In genomic region chr6:86846467-86846866, GRCm38 (mm10) we compare ENCODE assay signal across 22 mouse cellular contexts. TPM values are rescaled to one million over a fixed set of nuclear protein-coding genes. Genes with fewer than 3 reads are reported as not detected.
A peak's percentile ranks its signal among the peaks of the same experiment; 100 is the strongest.
DNase-seq lines count a peak whose midpoint lies in the region; TF ChIP-seq lines count a peak whose summit lies in the region.
"Had no signal": no experiment of that assay in that cellular context is flagged by ENCODE, and none has a peak within 500 bp of the region (broad histone marks: within the 10 kb centered on the region; RNA-seq: fewer than 3 reads in every experiment).

No protein-coding gene starts in this region.

- no peak overlapping the region for H3K4me3 ChIP-seq in CH12.LX (replicated peaks in 1 of 3; ENCODE audit: low read depth in 2 of 3, low read length in 2 of 3, poor library complexity in 1 of 3)
- no peak overlapping the region for H3K4me3 ChIP-seq in MEL (ENCODE audit: control insufficient read depth in 1 of 2, insufficient read depth in 1 of 2, low read depth in 2 of 2, low read length in 2 of 2)

- DNase-seq in 416B (ENCODE audit: low read depth) (peak; percentile 71), CH12.LX (ENCODE audit: extremely low read depth) (no peak), MEL (ENCODE audit: low read depth, low spot score) (peak; percentile 60)
- peak; percentile 65 for DNase-seq in induced T-regulatory cell, adult 2 months (ENCODE audit: low read depth)
- no peak for DNase-seq in lung, postnatal 14 days
- DNase-seq in adrenal gland, postnatal 36 days = no peak
- DNase-seq in left cerebral cortex, postnatal 36 days (ENCODE audit: low spot score in 2 of 2) = no peak
- DNase-seq in spleen, adult 18-20 months = no peak
- DNase-seq: adrenal gland, adult 2 months; adrenal gland, adult 8-10 months; adrenal gland, postnatal 10 days; adrenal gland, postnatal 14 days; adrenal gland, postnatal 25 days; B cell, adult 2 months; cerebellum, adult 11 months; cerebellum, adult 11-12 months; cerebellum, adult 18-20 months; cerebellum, adult 2 months; cerebellum, adult 8-10 months; cerebellum, adult 9-10 months had no signal

- dilution Hi-C loops in CH12.LX (cut with MboI; ENCODE audit: extremely low pct_ligation_motif_present, extremely low pct_unique_long_range_greater_than_20kb, low sequenced_read_pairs) = no loop called here

- H3K27ac ChIP-seq in CH12.LX (ENCODE audit: insufficient read depth, low read depth) = no peak overlapping the region
- H3K27ac ChIP-seq in MEL (ENCODE audit: control insufficient read depth, low read depth, low read length) = no peak overlapping the region

- H3K4me1 ChIP-seq in CH12.LX (ENCODE audit: control insufficient read depth in 1 of 2, insufficient read depth in 2 of 2) (peaks cover 2 to 17% of the 10 kb centered on the region in 2 experiments; a peak in 2 of 4 replicates), MEL (ENCODE audit: control insufficient read depth in 1 of 2, insufficient read depth in 2 of 2, low read length in 2 of 2) (peaks cover 2 to 16% of the 10 kb centered on the region in 2 experiments)

- H3K9me3 ChIP-seq in CH12.LX (replicated peaks; ENCODE audit: low read length) (no peaks in the 10 kb centered on the region), MEL (replicated peaks; ENCODE audit: insufficient read depth, low read length) (no peaks in the 10 kb centered on the region)
- H3K9me3 ChIP-seq: G1E had no signal

- TF ChIP-seq EP300 in CH12.LX (IDR thresholded peaks at IDR 0.05; ENCODE audit: low read length) = no peak
- no peak for TF ChIP-seq EP300 in MEL (IDR thresholded peaks at IDR 0.05; ENCODE audit: low read depth in 1 of 2, low read length in 2 of 2)

- in situ Hi-C loops in CH12.LX (cut with MboI; ENCODE audit: low pct_ligation_motif_present, low pct_unique_long_range_greater_than_20kb, low sequenced_read_pairs) = no loop called here

- H3K4me2 ChIP-seq in CH12.LX (ENCODE audit: insufficient read depth, low read depth, poor library complexity, severe bottlenecking) = no peak overlapping the region

- no peak for TF ChIP-seq POLR2A in CH12.LX (IDR thresholded peaks at IDR 0.05; ENCODE audit: low read depth, low read length)
- TF ChIP-seq POLR2A in MEL (IDR thresholded peaks at IDR 0.05; ENCODE audit: control insufficient read depth in 1 of 2, insufficient read depth in 1 of 2, low read depth in 1 of 2, low read length in 2 of 2, poor library complexity in 1 of 2) = no peak

- no peaks in the 10 kb centered on the region for H3K36me3 ChIP-seq in CH12.LX (replicated peaks in 1 of 2; ENCODE audit: control insufficient read depth in 1 of 2, insufficient read depth in 1 of 2, low read length in 1 of 2)
- peaks cover 0 to 22% of the 10 kb centered on the region in 2 experiments; a peak in 2 of 4 replicates for H3K36me3 ChIP-seq in MEL (ENCODE audit: control insufficient read depth in 1 of 2, insufficient read depth in 2 of 2, low read length in 2 of 2)

- intact Hi-C loops in left cerebral cortex, postnatal 36 days (cut with DNase I) = no loop called here

- H3K79me2 ChIP-seq in CH12.LX (replicated peaks; ENCODE audit: control insufficient read depth, extremely low read depth, insufficient read depth, poor library complexity, severe bottlenecking) (peaks cover 8% of the 10 kb centered on the region; the same call in 1 of the 2 replicates), MEL (ENCODE audit: control insufficient read depth, insufficient read depth, low read length, poor library complexity) (peaks cover 21% of the 10 kb centered on the region)

- H3K27me3 ChIP-seq in CH12.LX (replicated peaks) = no peaks in the 10 kb centered on the region
- H3K27me3 ChIP-seq in MEL (ENCODE audit: control insufficient read depth in 1 of 2, insufficient read depth in 2 of 2, low read length in 2 of 2) = no peaks in the 10 kb centered on the region
- H3K27me3 ChIP-seq: Patski had no signal

- TF ChIP-seq CTCF in CH12.LX (conservative IDR thresholded peaks at IDR 0.05 in 1 of 2, IDR thresholded peaks at IDR 0.05 in 1 of 2; ENCODE audit: low read depth in 2 of 2, low read length in 2 of 2) = no peak
- TF ChIP-seq CTCF in MEL (IDR thresholded peaks at IDR 0.05 in 2 of 3, conservative IDR thresholded peaks at IDR 0.05 in 1 of 3; ENCODE audit: control insufficient read depth in 1 of 3, insufficient read depth in 1 of 3, low read depth in 2 of 3, low read length in 3 of 3, poor library complexity in 1 of 3, severe bottlenecking in 1 of 3) = no peak

- H3K9ac ChIP-seq in CH12.LX (ENCODE audit: insufficient read depth, low read depth) (no peak overlapping the region), MEL (ENCODE audit: control insufficient read depth, low read depth, low read length, poor library complexity, severe bottlenecking) (no peak overlapping the region)

- TF ChIP-seq RAD21 in CH12.LX (IDR thresholded peaks at IDR 0.05; ENCODE audit: low read depth, low read length) (no peak), MEL (IDR thresholded peaks at IDR 0.05; ENCODE audit: low read depth, low read length) (no peak)

TF ChIP-seq in CH12.LX, 34 proteins besides CTCF, POLR2A, EP300 and RAD21:
- TF ChIP-seq ETS1 (conservative IDR thresholded peaks at IDR 0.05; ENCODE audit: low read depth, low read length) (no peak), SIN3A (IDR thresholded peaks at IDR 0.05; ENCODE audit: low read length) (no peak), BHLHE40 (IDR thresholded peaks at IDR 0.05; ENCODE audit: low read depth, low read length) (peak; percentile 81)

TF ChIP-seq in MEL, 35 proteins besides CTCF, POLR2A, EP300 and RAD21:
- TF ChIP-seq GATA1 (IDR thresholded peaks at IDR 0.05; ENCODE audit: low read depth, low read length) = peak; percentile 37; the same call in 1 of the 2 replicates
- TF ChIP-seq JUND (IDR thresholded peaks at IDR 0.05; ENCODE audit: low read depth, low read length) = peak; percentile 62; the same call in 1 of the 2 replicates
- TF ChIP-seq MAZ (IDR thresholded peaks at IDR 0.05; ENCODE audit: low read depth, low read length) = no peak
TF ChIP-seq in MEL: peak in this region for 2.

RNA-seq across cellular contexts. Expression of gene Aak1, which starts 2.9 kb away (rescaled TPM):
- 5.4 and 7.1 TPM in 2 replicates for total RNA-seq in CH12.LX (2012; rRNA removed)
- 2.1 and 2.8 TPM in 2 replicates for total RNA-seq in CH12.LX (2014; rRNA removed)
- polyA plus RNA-seq in CH12.LX (2012; ENCODE audit: insufficient read length, low read depth) = 18.8 and 21.0 TPM in 2 replicates
- total RNA-seq in MEL (2012; rRNA removed) = 6.4 and 7.2 TPM in 2 replicates
- polyA plus RNA-seq in MEL (2012; ENCODE audit: insufficient read depth in 1 of 2, insufficient read length in 2 of 2, low read depth in 1 of 2, low replicate concordance in 2 of 2, missing spikeins in 1 of 2) = 100 to 1,000 TPM in 1 of 2 experiments, 10 to 100 TPM in 1; 25.4 to 353 TPM
- 100 to 1,000 TPM in 1 of 2 experiments, 10 to 100 TPM in 1; 98.7 to 119 TPM for total RNA-seq in adrenal gland, postnatal 36 days (2021)
- total RNA-seq in left cerebral cortex, postnatal 36 days (2021) = 100 to 1,000 TPM; 399 to 437 TPM

RNA-seq across cellular contexts. Expression of gene Anxa4, which starts 53.1 kb away (rescaled TPM):
- 10.7 and 10.8 TPM in 2 replicates for total RNA-seq in CH12.LX (2012; rRNA removed)
- 17.1 and 18.4 TPM in 2 replicates for total RNA-seq in CH12.LX (2014; rRNA removed)
- 13.7 and 18.1 TPM in 2 replicates for polyA plus RNA-seq in CH12.LX (2012; ENCODE audit: insufficient read length, low read depth)
- total RNA-seq in MEL (2012; rRNA removed) = 30.4 and 31.1 TPM in 2 replicates
- polyA plus RNA-seq in MEL (2012; ENCODE audit: insufficient read depth in 1 of 2, insufficient read length in 2 of 2, low read depth in 1 of 2, low replicate concordance in 2 of 2, missing spikeins in 1 of 2) = 100 to 1,000 TPM in 1 of 2 experiments, 10 to 100 TPM in 1; 53.6 to 176 TPM
- 10 to 100 TPM; 62.8 to 72.5 TPM for total RNA-seq in adrenal gland, postnatal 36 days (2021)
- 1 to 10 TPM; 4.6 to 6.3 TPM for total RNA-seq in left cerebral cortex, postnatal 36 days (2021)

Comparison
In these comparisons a context has a peak if more than half of its experiments do, and no peak if none do; other contexts are left out.
1. DNase-seq: peak in 416B (single experiment), MEL (single experiment) and induced T-regulatory cell, adult 2 months (single experiment); none in CH12.LX (single experiment), lung, postnatal 14 days (single experiment), adrenal gland, postnatal 36 days (0 of 2), left cerebral cortex, postnatal 36 days (0 of 2) and spleen, adult 18-20 months (0 of 2).
2. RNA of gene Aak1, which starts 2.9 kb away (total RNA-seq): 399 to 437 TPM in left cerebral cortex, postnatal 36 days and 98.7 to 119 TPM in adrenal gland, postnatal 36 days; 2.1 to 7.1 TPM in CH12.LX and 6.4 to 7.2 TPM in MEL; every median in the first group is over 10 times any median in the second.